Mouse (Mus musculus): ENCODE measurements at regions not wholly inside any gene's neighbourhood (a gene's known extent, or its start where the extent isn't known, plus 50 kb on each side); places are given as distances from the start of the nearest gene placed in this dataset.

DNA sequence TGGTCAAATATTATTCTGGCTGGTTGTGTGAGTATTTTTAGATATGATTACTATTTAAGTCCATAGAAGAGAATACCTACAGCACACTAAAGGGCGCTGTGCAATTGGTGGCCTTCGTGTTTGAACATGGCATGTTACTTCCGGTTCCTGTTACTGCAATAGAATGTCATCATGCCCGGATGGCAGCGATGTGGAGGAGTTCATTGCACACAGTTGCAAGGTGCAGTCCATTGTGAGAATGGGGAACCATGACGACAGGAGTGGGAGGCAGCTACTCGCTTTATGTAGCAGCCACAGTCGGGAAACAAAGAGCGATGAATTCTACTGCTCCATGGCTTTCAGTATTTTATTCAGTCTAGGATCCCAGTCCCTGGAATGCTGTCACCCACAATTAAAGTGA is 245.5 kb upstream of the 5930422O12Rik start:
- no peak overlapping the region for H3K4me3 ChIP-seq
- no peak for TF ChIP-seq EP300 (IDR thresholded peaks at IDR 0.05; ENCODE audit: insufficient read depth, low read depth, low read length)
- no peak for TF ChIP-seq CTCF (IDR thresholded peaks at IDR 0.05)
- TF ChIP-seq POLR2A (IDR thresholded peaks at IDR 0.05; ENCODE audit: insufficient read depth, low read depth, low read length), result no peak
- WGBS, result 81% methylated on average over 9 of the region's 9 CpGs
- no peaks in the 10 kb centered on the region for H3K79me2 ChIP-seq (replicated peaks; ENCODE audit: control insufficient read depth, insufficient read depth, low read length)
- H3K36me3 ChIP-seq (ENCODE audit: control insufficient read depth, insufficient read depth, low read length), result no peaks in the 10 kb centered on the region
- H3K27me3 ChIP-seq (ENCODE audit: control insufficient read depth, insufficient read depth, low read length), result no peaks in the 10 kb centered on the region
- intact Hi-C loops (cut with DNase I), result loop anchor here (5.0 kb wide), 1 partner anchor 1666 kb away; no protein-coding TSS in a partner anchor
- DNase-seq, result no peak
- H3K9ac ChIP-seq (ENCODE audit: low read depth, low read length), result no peak overlapping the region
- no peak overlapping the region for H3K27ac ChIP-seq
- H3K4me1 ChIP-seq (ENCODE audit: control insufficient read depth, insufficient read depth, low read length), result no peaks in the 10 kb centered on the region
